Mouse (Mus musculus): ENCODE data around the gene Casz1. TPM values are rescaled to one million over a fixed set of nuclear protein-coding genes. Genes with fewer than 3 reads are reported as not detected.

The Casz1 gene
- polyA plus RNA-seq, 1 experiment from 2014 or later, result 2.7 TPM

GRCm38 (mm10) chr4:148935211-148935610, 131.0 kb downstream of the Casz1 start:
- Histone ChIP-seq H3K4me3 (replicated peaks) (no peak overlapping the region), H3K4me1 (replicated peaks) (peaks cover 42% of the 10 kb centered on the region), H3K4me2 (replicated peaks) (no peak overlapping the region), H3K27ac (peak overlapping the region; percentile 56; the same call in 1 of the 2 replicates), H3K9ac (replicated peaks) (no peak overlapping the region; the same call in 1 of the 2 replicates), H3K27me3 (peaks cover 94% of the 10 kb centered on the region), H3K9me3 (no peaks in the 10 kb centered on the region), H3K36me3 (0 out of 2 replicates have a peak, but pooled peaks cover 4% of the 10 kb centered on the region)
- WGBS, result 31% methylated on average over 13 of the region's 13 CpGs
- peak; percentile 38 for ATAC-seq

GRCm38 (mm10) chr4:148936111-148936510, 131.9 kb downstream of the Casz1 start:
- Histone ChIP-seq H3K9me3 (no peaks in the 10 kb centered on the region), H3K27me3 (peaks cover 87% of the 10 kb centered on the region), H3K4me1 (replicated peaks) (peaks cover 42% of the 10 kb centered on the region), H3K36me3 (0 out of 2 replicates have a peak, but pooled peaks cover 4% of the 10 kb centered on the region), H3K4me2 (replicated peaks) (no peak overlapping the region), H3K4me3 (replicated peaks) (no peak overlapping the region), H3K9ac (replicated peaks) (no peak overlapping the region), H3K27ac (no peak overlapping the region)
- ATAC-seq, result no peak
- 90% methylated on average over 12 of the region's 12 CpGs for WGBS

- H3K9ac ChIP-seq (replicated peaks), result no peak overlapping the region
- H3K4me1 ChIP-seq (replicated peaks), result peaks cover 48% of the 10 kb centered on the region
- H3K4me2 ChIP-seq (replicated peaks), result no peak overlapping the region
- H3K9me3 ChIP-seq, result no peaks in the 10 kb centered on the region
- H3K27ac ChIP-seq, result no peak overlapping the region
- H3K36me3 ChIP-seq, result 0 out of 2 replicates have a peak, but pooled peaks cover 4% of the 10 kb centered on the region
- peaks cover 81% of the 10 kb centered on the region for H3K27me3 ChIP-seq
- no peak for ATAC-seq
- H3K4me3 ChIP-seq (replicated peaks), result no peak overlapping the region
- 91% methylated on average over 12 of the region's 12 CpGs for WGBS
These were observed 132.5 kb downstream of the Casz1 start for GRCm38 (mm10) chr4:148936727-148937126.

DNA sequence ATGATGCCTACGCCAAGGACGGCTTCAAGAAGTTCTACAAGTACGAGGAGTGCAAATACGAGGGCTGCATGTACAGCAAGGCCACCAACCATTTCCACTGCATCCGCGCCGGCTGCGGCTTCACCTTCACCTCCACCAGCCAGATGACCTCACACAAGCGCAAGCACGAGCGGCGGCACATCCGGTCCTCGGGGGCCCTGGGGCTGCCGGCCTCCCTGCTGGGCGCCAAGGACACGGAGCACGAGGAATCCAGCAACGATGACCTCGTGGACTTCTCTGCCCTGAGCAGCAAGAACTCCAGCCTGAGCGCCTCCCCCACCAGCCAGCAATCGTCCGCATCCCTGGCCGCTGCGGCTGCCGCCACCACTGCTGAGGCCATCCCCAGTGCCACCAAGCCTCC, 134.3 kb downstream of the Casz1 start:
- no peaks in the 10 kb centered on the region for H3K9me3 ChIP-seq
- WGBS, result 87% methylated on average over 26 of the region's 26 CpGs

GRCm38 (mm10) chr4:148940674-148941211, 136.5 kb downstream of the Casz1 start:
- 3% methylated on average over 25 of the region's 25 CpGs for WGBS
- peak overlapping the region; percentile 45 for H3K4me2 ChIP-seq (replicated peaks)
- 0 out of 2 replicates have a peak overlapping the region, but pooled peaks have one; percentile 17 for H3K9ac ChIP-seq (replicated peaks)
- H3K27me3 ChIP-seq, result peaks cover 79% of the 10 kb centered on the region
- peak; percentile 95 for ATAC-seq
- peak overlapping the region; percentile 0; the same call in 1 of the 2 replicates for H3K4me3 ChIP-seq (replicated peaks)
- peaks cover 44% of the 10 kb centered on the region for H3K4me1 ChIP-seq (replicated peaks)
- 0 out of 2 replicates have a peak, but pooled peaks cover 4% of the 10 kb centered on the region for H3K36me3 ChIP-seq
- peak overlapping the region; percentile 57 for H3K27ac ChIP-seq
- no peaks in the 10 kb centered on the region for H3K9me3 ChIP-seq

More for the DNA sequence above, 134.3 kb downstream of the Casz1 start:
- H3K36me3 ChIP-seq, result 0 out of 2 replicates have a peak, but pooled peaks cover 4% of the 10 kb centered on the region
- no peak overlapping the region for H3K27ac ChIP-seq
- H3K4me3 ChIP-seq (replicated peaks), result no peak overlapping the region
- peaks cover 79% of the 10 kb centered on the region for H3K27me3 ChIP-seq
- peaks cover 58% of the 10 kb centered on the region for H3K4me1 ChIP-seq (replicated peaks)
- no peak overlapping the region for H3K4me2 ChIP-seq (replicated peaks)
- H3K9ac ChIP-seq (replicated peaks), result no peak overlapping the region
- ATAC-seq, result no peak

DNA sequence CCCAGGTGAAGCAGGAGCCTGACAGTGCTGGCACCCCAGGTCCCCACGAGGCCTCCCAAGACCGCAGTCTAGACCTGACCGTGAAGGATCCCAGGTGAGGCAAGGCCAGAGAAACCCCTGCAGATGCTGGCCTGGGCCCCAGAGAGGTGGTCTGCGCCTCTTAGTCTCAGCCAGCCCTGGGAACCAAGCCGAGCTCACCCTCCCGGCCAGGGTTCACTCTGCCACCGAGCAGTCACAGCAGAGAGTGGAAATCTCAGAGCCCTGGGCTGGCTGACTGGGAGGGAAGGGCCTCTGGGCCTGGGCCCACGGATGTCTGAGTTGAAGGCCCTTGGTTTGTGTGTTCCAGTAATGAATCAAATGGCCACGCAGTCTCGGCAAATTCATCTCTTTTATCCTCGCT, 137.1 kb downstream of the Casz1 start:
- H3K4me2 ChIP-seq (replicated peaks), result peak overlapping the region; percentile 45
- WGBS, result 33% methylated on average over 11 of the region's 11 CpGs
- no peak overlapping the region; the same call in 1 of the 2 replicates for H3K9ac ChIP-seq (replicated peaks)
- H3K4me3 ChIP-seq (replicated peaks), result no peak overlapping the region
- H3K36me3 ChIP-seq, result 0 out of 2 replicates have a peak, but pooled peaks cover 4% of the 10 kb centered on the region
- no peaks in the 10 kb centered on the region for H3K9me3 ChIP-seq
- H3K27ac ChIP-seq, result peak overlapping the region; percentile 57
- H3K4me1 ChIP-seq (replicated peaks), result peaks cover 41% of the 10 kb centered on the region
- H3K27me3 ChIP-seq, result peaks cover 77% of the 10 kb centered on the region
- peak; percentile 12; the same call in 1 of the 2 replicates for ATAC-seq

DNA sequence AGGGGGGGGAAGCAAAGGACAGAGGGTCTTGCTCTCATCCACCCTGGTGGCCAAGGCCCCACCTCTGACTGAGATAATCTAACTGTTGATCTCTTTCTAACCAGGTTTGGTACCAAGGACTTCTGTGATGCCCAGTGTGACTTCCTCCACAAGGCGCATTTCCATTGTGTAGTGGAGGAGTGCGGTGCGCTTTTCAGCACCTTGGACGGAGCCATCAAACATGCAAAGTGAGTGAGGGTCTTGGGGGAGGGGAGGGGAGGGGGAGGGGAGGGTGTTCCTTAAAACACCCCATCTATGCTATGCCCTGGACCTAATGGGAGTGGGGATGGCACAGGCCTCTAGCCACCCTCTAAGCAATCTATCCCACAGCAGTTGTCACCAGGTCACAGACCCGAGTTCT, 138.9 kb downstream of the Casz1 start:
- H3K36me3 ChIP-seq, result 0 out of 2 replicates have a peak, but pooled peaks cover 4% of the 10 kb centered on the region
- peaks cover 73% of the 10 kb centered on the region for H3K27me3 ChIP-seq
- no peak overlapping the region for H3K4me2 ChIP-seq (replicated peaks)
- H3K9ac ChIP-seq (replicated peaks), result no peak overlapping the region
- peaks cover 43% of the 10 kb centered on the region for H3K4me1 ChIP-seq (replicated peaks)
- H3K4me3 ChIP-seq (replicated peaks), result no peak overlapping the region
- WGBS, result 30% methylated on average over 5 of the region's 5 CpGs
- no peak for ATAC-seq
- H3K9me3 ChIP-seq, result no peaks in the 10 kb centered on the region
- H3K27ac ChIP-seq, result no peak overlapping the region

DNA sequence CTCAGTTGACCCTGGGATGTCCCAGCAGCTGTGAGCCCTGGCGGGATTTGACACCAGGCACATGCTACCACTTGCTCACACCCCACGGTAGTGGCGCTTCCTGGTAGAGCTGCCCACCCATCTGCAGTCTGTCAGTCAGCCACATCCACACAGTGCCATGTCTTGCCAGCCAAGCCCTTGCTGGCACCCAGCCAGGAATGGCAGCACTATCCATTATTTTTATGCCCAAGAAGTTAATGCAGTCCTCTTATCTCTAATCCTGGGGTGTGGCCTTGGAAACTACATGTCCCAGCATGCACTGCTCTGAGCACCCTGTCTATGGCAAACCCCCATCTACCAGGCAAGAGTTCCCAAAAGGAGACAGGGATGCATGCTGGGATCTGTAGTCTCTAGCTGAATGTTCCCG, 141.2 kb downstream of the Casz1 start:
- Histone ChIP-seq H3K4me2 (replicated peaks) (no peak overlapping the region), H3K27ac (no peak overlapping the region), H3K36me3 (no peaks in the 10 kb centered on the region), H3K27me3 (peaks cover 76% of the 10 kb centered on the region), H3K9ac (replicated peaks) (no peak overlapping the region), H3K4me1 (replicated peaks) (peaks cover 39% of the 10 kb centered on the region), H3K4me3 (replicated peaks) (no peak overlapping the region), H3K9me3 (no peaks in the 10 kb centered on the region)
- 83% methylated on average over 4 of the region's 4 CpGs for WGBS
- ATAC-seq, result no peak

DNA sequence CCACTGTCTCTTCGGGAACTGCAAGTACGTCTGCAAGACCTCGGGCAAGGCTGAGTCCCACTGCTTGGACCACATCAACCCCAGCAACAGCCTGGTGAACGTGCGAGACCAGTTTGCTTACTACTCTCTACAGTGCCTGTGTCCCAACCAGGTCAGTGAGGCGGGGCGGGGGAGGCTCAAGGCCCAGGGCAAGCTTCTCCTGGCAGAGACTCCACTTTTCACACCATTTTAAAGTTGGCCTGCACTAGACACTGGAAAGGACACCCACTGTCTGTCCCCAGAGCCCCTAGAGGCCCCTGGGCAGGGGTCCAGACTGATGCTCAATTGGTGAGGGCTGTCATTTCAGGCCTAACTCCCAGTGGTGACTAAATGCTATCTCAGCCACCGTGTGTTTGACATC, 141.8 kb downstream of the Casz1 start:
- Histone ChIP-seq H3K4me1 (replicated peaks) (peaks cover 39% of the 10 kb centered on the region), H3K27me3 (peaks cover 82% of the 10 kb centered on the region), H3K9me3 (no peaks in the 10 kb centered on the region), H3K4me3 (replicated peaks) (no peak overlapping the region), H3K9ac (replicated peaks) (no peak overlapping the region), H3K36me3 (no peaks in the 10 kb centered on the region), H3K4me2 (replicated peaks) (no peak overlapping the region), H3K27ac (no peak overlapping the region)
- 85% methylated on average over 8 of the region's 8 CpGs for WGBS
- no peak for ATAC-seq

DNA sequence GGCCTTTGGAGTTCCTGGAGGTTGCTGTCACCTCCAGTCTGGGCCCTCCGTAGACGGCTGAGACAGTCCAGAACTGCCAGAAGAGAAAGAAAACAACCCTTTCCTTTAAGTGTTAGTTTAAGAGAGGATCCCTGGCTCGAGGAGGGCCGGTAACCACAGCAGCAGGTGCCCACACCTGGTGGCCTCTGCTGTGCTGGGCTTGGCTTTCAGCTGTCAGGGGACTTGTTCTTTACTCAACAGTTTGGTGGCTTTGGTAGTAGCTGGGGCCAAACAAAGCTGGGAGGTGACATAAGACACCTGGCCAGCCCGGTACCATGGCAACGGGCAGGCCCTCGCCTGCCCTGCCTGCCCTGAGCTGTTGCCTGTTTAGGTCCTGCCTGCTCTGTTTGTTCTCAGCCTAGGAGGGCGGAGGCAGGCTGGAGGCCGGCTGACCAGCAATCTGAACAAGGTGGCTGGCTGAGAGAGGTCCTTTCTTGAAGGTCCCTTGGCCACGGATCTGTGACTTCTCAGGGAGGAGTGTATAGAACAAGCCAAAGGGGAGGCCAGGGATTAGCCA, 143.7 kb downstream of the Casz1 start:
- no peaks in the 10 kb centered on the region for H3K36me3 ChIP-seq
- no peaks in the 10 kb centered on the region for H3K9me3 ChIP-seq
- no peak overlapping the region for H3K27ac ChIP-seq
- no peak overlapping the region for H3K9ac ChIP-seq (replicated peaks)
- ATAC-seq, result no peak
- no peak overlapping the region for H3K4me2 ChIP-seq (replicated peaks)
- peaks cover 41% of the 10 kb centered on the region for H3K4me1 ChIP-seq (replicated peaks)
- WGBS, result 63% methylated on average over 10 of the region's 10 CpGs
- no peak overlapping the region for H3K4me3 ChIP-seq (replicated peaks)
- peaks cover 92% of the 10 kb centered on the region for H3K27me3 ChIP-seq

- 76% methylated on average over 6 of the region's 6 CpGs for WGBS
- Histone ChIP-seq H3K27me3 (peaks cover 88% of the 10 kb centered on the region), H3K9ac (replicated peaks) (0 out of 2 replicates have a peak overlapping the region, but pooled peaks have one; percentile 23), H3K4me3 (replicated peaks) (no peak overlapping the region), H3K4me2 (replicated peaks) (no peak overlapping the region), H3K4me1 (replicated peaks) (peaks cover 43% of the 10 kb centered on the region), H3K27ac (peak overlapping the region; percentile 65), H3K36me3 (no peaks in the 10 kb centered on the region), H3K9me3 (no peaks in the 10 kb centered on the region)
- ATAC-seq, result no peak
These were observed 146.3 kb downstream of the Casz1 start for GRCm38 (mm10) chr4:148950487-148950886.

DNA sequence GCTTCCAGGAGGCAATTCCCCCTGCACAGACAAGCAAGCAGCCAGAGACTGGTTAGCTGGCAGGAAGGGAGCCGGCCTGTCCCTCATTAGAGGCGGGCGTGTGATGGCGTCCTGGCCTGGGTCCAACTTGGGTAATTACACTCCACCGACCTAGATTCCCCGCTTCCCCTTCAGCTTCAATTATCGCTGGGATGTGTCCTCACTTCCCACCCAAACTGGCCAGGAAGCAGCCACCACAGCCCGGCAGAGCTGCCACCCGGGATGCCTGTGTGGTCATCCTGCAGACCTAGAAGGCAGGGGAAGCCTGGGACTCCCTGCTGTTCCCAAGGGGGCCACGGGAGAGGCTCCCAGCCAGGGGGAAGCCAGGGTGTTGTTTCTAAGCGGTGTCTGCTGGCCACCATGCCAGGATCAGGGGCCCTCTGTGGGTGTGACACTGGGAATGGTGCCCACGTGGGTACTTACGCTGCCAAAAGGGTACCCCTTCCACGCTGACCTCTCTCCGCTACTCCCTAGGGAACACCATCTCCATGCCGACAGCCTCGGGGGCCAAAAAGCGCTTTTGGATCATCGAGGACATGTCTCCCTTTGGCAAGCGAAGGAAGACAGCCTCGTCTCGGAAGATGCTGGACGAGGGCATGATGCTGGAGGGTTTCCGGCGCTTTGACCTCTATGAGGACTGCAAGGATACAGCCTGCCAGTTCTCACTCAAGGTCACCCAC, 146.9 kb downstream of the Casz1 start:
- Histone ChIP-seq H3K4me2 (replicated peaks) (peak overlapping the region; percentile 87), H3K9ac (replicated peaks) (0 out of 2 replicates have a peak overlapping the region, but pooled peaks have one; percentile 23), H3K9me3 (no peaks in the 10 kb centered on the region), H3K4me3 (replicated peaks) (peak overlapping the region; percentile 47; the same call in 1 of the 2 replicates), H3K27ac (peak overlapping the region; percentile 65), H3K4me1 (replicated peaks) (peaks cover 43% of the 10 kb centered on the region), H3K36me3 (no peaks in the 10 kb centered on the region), H3K27me3 (peaks cover 86% of the 10 kb centered on the region)
- peak; percentile 19; the same call in 1 of the 2 replicates for ATAC-seq
- WGBS, result 32% methylated on average over 25 of the region's 25 CpGs

Data from midbrain, embryonic 13.5 days (tissue).